Mouse (Mus musculus) v-Abl transformed pro-B cells (cell line): ENCODE measurements around the gene Tbl1xr1.

ENCODE experiments used
- in situ Hi-C, 2 experiments: fragments of 400-800 bp; cut with MboI; formaldehyde crosslinking; loops; one replicate each; pipeline ENCODE4 v1.15.1; 2025; ENCODE audit not compliant: unreplicated experiment in 2 of 2

The Tbl1xr1 gene

DNA sequence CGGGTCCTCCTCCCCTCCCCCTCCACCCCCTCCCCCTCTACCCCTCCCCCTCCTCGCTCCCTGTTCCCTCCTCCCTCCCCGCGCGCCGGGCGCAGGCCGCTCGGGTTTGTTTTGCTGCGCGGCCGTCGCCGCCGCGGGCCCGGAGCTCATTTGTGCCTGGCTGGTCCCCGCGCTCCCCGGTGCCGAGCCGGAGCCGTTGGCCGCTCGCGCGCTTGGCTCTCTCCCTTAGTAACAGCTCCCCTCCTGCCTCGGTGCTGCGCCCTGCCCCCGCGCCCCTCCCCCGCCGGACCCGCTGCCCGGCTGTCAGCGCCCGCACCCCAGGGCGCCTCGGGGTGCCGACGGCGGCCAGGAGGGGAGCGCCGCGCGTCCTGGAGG, at the start of gene Tbl1xr1:
Gene Tbl1xr1 (plus strand): TSS at position 92 of the 375 bp plus-strand sequence.
- in situ Hi-C loops = loop anchor here (5.0 to 25.0 kb wide), 3 partner anchors 116 to 1482 kb away; no protein-coding TSS in a partner anchor

DNA sequence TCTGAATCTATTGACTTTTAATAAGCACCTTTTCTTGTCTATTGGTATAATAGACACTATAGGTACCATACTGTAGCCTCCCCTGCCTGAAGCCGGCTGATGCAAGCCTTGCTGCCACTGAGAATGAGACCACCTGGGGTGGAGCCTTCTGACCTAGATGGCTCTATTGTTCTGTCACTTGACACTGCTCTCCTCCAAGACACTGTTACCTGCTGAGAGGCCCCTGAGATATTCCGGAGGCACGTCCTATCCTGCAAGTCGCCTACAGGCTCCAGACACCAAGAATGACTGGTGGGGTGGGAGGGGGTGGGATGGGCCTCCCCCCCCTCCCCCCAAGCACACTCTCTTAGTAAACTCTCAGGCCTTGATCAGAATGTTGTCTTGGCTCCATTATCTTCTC, 38.4 kb upstream of the Tbl1xr1 start:
- in situ Hi-C loops = no loop called here

DNA sequence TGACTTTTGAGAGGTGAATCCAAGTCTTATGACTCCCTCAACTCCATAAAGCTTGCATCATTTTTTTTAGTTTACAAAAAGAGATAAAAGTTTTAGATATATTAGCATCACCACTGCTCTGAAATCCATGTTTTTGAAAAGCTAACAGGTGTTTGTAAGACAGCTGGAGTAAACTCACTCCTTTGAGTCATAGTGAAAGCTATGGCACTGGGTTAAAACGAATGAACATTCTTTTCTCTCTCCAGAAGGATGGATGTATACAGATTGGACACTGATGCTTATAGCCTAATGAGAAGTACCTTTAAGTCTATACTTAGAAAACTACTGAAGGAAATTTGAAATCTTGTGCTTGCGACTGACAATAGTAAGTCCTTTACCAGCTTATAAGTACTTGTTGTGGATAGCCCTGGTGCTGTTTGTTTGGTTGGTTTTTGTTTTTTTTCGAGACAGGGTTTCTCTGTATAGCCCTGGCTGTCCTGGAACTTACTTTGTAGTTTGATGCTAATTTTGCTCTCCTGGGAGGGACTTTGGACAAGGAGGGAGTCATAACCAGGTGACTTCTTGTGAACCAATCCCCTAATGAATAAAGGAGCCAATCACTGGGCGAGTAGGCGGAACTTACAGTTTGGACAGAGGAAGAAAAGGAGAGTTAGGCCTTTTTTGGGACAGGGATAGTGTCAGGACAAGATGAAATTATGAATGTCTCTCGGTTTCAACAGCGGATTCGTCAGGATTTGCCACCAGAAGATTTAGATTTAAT, 37.2 kb upstream of the Tbl1xr1 start:
- in situ Hi-C loops = no loop called here

DNA sequence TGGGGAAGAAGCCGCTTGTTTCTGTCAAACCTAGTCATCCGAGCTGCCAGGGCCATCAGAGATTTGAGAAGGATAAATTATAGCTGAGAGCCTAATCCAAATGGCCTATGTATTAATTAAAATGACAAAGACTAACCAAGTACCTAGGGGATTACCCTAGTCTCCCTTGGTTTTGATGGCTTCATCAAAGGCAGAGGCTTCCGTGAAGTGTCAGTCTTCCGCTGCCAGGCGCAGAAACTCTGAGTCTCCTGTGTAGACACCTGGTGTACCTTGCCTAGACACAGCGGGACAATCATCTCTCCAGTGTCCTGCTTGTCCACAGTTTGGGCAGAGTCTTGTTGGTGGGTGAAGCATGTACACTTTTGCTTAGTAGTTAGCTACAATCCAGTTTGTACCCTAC, 35.8 kb upstream of the Tbl1xr1 start:
- in situ Hi-C loops = no loop called here

DNA sequence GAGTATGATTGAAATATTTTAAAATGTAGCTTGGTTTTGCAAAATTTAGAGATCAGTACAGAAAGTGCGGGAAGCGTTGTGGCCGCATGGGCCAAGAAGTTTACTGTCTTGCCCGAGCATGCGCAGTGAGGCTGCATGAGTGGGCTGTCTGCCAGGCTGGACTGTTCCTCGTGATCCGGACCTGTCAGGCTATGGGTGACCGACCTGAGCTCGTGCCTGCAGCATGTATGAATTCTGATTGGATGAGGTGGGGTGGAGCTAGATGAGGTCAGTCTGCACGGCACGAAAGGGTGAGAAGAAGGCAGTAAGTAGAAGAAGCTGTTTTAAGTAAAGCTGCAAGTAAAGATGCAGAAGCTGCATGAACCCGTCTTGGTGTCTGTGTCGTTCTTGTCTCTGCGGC, 29.2 kb upstream of the Tbl1xr1 start:
- in situ Hi-C loops = no loop called here

DNA sequence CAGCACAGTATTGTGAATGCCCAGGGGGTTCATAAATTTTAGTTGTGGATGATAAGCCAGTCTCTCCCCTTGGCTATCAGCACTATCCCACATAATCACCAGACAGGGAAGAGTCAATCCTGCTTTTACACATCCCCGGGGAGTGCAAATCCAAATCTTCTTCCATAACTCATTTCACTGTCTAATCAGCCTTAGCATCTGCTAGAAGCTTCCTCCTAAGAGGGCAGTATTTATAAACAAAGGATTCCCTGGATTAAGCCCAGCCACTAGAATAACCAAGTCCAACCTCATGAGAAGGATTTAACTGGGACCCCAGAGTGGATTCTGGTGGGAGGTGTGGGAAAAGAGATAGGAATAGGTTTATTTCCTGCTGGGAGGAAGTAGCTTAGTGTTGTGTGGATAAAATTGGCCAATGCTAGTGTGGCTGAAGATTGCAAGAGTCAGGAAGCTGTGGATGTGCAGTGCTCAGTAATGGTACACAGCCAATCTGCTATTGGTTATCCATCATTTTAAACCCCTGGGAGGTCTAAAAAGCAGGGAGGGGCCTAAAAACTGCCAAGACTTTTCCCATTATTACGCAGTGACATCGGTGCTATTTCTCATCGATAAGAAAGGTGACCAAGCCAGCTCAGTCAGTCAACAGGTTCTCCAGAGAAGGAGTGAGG, 19.7 kb upstream of the Tbl1xr1 start:
- in situ Hi-C loops = no loop called here

DNA sequence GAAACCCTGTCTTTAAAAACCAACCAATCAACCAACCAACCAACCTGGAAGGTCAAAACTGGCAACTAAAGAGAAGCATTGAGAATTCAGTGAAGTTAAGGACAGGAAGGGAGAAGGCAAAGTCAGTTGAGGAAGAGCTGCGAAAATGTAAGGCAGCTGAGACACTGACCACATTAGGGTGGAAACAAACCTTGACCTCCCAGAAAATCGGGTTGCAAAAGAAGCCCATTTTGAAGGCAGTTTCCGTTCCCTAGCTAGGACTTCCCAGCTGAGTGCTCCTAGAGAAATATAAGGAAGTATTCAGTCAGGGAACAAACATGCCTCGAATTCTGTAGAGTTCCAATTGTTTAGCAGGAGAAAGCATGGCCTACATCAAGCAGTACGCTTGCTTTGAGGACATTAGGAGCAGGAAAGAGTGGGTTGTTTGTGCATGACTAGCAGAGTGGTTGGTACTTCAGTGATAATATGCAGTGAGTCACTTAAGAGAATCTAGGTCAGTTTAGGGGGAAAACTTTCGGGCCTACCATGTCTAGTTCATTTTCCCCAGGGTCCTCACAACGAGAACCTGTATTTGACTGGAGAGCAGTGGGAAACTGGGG, 18.1 kb upstream of the Tbl1xr1 start:
- in situ Hi-C loops = no loop called here

DNA sequence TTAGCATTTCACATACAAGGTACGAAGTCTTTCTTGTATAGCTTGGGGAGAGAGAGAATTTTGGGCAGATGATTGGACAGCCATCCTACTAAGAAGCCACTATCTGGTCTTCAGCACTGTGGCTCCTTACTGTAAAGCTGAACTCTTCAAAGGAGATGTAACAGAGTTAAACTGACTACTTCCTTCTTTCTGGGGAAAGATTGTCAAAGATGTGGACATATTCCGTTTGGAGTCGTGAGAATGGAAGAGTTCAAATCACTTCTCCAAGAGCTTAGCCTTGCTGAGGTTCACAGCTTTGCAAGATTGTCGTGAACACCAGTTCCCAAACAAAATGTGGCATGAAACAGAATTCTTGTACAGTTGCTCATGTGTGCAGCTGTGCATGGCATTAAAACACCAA, 15.3 kb upstream of the Tbl1xr1 start:
- in situ Hi-C loops = no loop called here

DNA sequence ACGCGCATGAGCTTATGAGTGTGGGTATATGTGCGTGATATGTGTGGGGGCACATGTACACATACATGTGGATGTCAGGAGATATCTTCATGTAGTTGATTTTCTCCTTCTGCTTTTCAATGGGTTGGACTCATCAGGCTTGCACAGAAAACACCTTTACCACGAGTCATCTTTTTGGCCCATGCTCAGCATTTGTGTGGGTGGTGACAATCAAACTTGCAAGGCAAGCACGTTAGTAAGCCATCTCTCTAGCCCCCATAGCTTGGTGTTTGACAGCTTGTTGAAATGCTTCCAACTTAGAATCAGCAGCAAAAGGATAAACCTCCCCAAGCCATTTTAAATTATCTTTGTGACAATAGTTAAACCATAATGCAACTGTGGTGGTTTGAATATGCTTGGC, 7.8 kb upstream of the Tbl1xr1 start:
- in situ Hi-C loops = no loop called here

DNA sequence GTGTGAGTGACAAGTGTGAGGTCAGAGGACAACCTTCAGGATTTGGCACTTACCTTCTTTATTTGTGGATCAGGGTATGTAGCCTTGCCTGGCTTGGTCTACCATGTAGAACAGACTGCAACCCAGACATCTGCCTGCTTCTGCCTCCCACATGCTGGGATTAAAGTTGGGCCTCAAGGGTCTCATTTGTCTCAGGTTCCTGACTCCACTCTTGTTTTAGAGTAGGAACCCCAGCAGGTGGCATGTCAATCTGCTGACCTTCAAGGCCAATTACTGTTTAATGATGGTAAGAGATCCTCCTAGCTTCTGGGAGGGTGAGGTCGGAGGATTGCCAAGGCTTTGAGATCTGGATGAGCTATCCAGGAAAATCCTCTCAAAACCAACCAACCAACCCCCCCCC, 2.5 kb upstream of the Tbl1xr1 start:
- in situ Hi-C loops = loop anchor here (5.0 to 10.0 kb wide), 4 partner anchors 47 to 1479 kb away; no protein-coding TSS in a partner anchor

DNA sequence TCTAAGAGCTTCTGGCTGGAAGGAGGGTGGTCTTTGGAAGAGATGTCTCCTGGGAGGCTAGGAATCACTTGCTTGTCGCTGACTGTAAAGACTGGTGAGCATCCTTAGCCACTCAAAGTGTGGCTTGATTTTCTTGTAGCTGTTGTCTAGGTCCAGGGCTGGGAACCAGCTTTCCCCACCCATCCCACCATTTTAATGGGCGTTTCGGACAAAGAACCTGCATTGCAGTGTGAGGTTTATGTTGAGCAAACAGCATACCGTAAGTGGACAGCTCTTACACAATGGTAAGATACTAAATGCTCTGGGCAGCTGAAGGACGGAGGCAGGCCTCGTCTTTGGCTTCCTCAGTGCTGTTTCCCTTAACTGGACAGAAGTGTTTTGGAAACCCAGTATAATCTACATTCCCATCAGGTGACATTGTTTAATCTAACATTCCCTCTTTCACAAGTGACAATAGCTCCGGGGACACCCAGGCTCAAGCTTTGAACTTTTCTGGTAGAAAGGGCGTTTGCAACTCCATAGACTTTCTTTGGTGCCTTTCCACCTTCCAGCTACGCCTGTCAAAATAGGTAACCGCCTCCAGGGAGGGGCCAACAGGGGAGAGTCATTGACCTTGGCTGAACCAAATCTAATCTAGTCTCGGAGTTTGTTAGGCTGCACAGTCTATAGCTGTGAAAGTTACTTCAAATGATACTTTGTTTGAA, 1.7 kb upstream of the Tbl1xr1 start:
- in situ Hi-C loops = loop anchor here (5.0 to 25.0 kb wide), 6 partner anchors 47 to 1480 kb away; no protein-coding TSS in a partner anchor

DNA sequence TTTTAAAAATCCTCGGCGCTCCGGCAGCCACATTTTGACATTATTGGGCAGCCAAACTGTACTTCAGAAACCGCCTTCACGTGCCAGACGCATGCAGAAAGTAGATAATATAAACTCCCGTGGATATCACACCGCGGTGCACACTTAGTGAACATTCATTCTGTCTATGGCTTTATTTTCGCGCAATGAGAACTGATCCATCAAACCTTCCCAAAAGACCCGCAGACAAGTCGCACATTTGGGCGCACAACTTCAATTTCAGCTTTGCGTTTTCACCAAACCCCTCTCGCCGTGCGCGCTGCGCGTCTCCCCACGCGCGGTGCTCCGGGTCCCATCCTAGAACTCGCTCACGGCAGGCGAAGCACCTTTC, 950 bp upstream of the Tbl1xr1 start:
- in situ Hi-C loops = loop anchor here (5.0 to 25.0 kb wide), 3 partner anchors 117 to 1481 kb away; no protein-coding TSS in a partner anchor

DNA sequence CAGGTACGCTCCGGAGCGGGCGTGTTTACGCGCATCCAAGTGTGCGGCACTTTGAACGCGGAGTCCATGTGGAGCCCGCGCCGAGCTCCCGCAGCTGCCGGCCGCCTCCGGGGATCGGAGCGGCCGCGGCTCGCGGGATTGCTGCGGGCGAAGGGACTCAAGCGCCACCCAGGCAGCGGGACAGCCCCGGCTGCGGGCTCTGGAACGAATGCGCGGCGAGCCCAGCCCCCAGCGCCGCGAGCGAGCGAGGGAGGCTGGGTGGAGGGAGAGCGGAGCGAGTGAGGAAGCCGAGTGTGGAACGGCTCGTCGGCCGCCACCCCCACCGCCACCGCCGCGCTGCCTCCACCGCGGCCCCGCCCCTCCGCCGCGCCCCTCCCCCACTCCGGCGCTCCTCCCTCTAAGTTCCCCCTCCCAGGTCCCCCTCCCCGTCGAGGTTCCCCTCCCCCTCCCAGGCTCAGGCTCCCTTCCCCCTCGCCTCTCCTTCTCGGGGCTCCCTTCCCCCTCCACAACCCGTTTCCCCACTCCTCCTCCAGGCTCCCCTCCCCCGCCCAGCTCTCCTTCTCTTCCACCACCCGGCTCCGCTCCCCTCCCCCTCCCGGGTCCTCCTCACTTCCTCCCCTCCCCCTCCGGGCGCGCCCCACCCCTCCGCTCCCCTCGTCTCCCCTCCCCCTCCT, 428 bp upstream of the Tbl1xr1 start:
- in situ Hi-C loops = loop anchor here (5.0 to 25.0 kb wide), 3 partner anchors 116 to 1481 kb away; no protein-coding TSS in a partner anchor

DNA sequence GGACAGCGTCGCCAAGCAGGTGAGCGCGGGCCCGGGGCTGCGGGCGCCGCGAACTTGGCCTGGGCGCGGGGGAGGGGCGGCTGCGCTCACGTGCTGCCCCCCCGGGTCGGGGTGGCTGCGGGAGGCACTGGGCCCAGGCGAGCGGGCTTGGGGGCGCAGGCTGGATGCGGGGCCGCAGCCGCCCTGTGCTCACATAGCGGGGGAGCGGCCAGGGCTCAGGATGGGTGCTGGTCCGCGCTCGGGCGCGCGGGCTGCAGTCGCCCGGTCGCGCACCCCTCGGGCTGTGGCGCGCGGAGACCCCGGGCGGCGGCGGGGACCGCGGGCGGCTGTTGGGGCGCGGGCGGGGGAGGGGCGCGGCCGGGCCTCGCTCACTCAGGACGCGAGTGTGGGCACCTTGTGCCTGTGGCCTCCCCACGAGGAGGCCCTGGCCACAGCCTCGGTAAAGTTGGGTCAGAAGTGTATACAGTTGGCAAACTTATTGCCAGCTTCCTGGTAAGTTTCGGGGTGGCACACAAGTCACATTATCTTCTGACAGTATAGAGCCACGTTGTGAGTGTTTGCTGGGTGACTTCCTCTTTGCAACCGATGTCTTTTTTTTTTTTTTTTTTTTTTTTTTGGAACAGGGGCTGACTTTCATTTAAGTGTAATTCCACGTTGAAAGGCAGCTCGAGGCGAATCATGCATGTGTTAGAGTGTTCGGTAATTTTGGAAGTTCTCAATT, 644 bp downstream of the Tbl1xr1 start:
- in situ Hi-C loops = loop anchor here (5.0 to 25.0 kb wide), 3 partner anchors 115 to 1482 kb away; no protein-coding TSS in a partner anchor

DNA sequence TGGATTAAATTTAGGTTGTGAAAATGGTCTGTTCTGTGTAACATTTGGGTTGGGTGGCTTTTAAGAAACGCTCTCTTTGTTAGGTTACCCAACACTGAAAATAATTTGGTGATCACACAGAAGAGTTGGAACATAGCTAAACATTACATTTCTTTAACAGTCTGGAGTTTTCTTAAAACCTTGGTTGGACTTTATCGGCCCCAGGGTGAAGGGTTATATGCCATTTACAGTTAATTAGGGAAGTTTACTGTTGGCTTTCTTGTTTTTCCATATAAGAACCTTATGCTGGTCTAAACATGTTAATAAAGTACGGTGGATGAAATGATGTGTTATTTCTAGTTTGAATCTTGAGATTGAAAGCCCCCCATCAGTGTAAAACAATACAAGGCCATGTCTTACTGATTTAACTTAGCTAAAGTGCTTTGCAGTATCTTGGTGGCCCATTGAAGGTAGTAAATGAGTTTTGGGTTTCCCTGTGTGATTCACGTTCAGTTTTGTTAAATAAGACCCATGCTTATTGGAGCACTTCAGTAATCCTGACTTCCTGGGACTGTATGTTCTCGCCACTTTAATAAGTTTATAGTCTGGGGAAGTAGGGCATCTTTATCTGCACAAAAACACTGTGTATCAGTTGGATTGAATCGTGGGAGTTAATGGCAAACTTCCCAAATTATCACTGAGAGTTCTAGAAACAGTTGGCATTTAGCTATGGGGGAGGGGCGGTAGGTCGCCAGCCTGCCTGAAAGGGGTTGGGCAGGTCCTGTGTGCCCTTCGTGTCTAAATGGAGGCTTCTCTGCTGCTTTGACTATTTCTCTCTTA, 1.4 kb downstream of the Tbl1xr1 start:
- in situ Hi-C loops = loop anchor here (5.0 to 25.0 kb wide), 3 partner anchors 114 to 1483 kb away; no protein-coding TSS in a partner anchor

DNA sequence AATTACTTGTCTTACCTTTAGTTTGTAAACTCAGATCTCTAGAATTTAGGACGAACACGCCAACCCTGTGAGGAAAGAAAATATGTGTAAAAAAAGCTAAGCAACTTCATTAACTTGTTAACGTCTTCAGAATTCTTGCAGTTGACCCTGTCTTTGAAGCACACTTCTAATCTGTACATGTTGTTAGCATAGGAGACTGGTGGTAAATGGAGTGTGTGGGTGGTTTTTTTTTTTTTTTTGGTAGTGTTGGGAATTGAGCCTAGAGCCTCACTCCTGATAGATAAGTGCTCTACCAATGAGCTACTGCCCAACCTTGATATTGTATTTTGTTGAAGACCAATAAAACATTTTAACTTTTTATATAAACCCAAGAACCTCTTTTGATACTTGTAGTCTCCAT, 2.1 kb downstream of the Tbl1xr1 start:
- in situ Hi-C loops = loop anchor here (5.0 to 25.0 kb wide), 3 partner anchors 114 to 1484 kb away; no protein-coding TSS in a partner anchor

DNA sequence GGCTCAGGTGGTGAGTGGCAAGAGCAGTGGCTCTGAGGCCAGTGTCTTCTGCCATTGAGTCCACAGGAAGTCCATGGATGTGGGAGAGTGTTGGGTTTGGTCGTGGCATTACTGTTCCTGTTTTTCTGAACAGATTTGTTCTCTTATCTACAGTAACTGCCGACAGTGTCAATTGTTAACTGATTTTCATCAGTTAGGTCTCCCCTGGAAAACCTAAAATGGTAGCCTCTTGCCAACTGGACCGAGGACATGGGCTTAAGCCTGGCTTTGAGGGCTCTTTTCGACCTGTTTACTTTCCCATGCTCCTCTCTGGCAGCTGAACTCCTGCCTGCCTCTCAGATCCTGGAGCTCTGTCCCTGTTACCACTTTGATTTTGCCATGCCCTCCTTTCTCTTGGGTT, 5.4 kb downstream of the Tbl1xr1 start:
- in situ Hi-C loops = loop anchor here (25.0 kb wide), 1 partner anchor 1420 kb away; no protein-coding TSS in a partner anchor

DNA sequence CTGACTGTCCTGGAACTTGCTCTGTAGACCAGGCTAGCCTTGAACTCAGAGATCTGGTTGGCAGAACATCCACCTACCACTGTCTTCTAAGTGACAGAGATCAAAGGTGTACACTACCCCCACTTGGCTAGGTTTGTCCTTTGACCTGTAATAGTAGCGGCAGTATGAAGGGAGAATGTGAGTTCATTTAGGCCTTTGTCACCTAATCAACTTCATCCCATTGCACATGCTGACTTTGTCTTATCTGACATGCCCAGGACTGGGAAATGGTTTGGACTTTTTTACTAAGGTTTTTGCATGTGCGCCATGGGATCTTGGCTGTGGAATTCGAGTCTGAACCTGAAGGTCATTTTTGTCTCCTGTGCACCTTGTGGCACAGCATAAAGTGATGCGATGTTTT, 6.4 kb downstream of the Tbl1xr1 start:
- in situ Hi-C loops = loop anchor here (25.0 kb wide), 1 partner anchor 1421 kb away; no protein-coding TSS in a partner anchor
